Mouse (Mus musculus): Measurements from ENCODE around the gene Rpa1. TPM values are rescaled to one million over a fixed set of nuclear protein-coding genes. Genes with fewer than 3 reads are reported as not detected.
A peak's percentile ranks its signal among the peaks of the same experiment; 100 is the strongest.

The Rpa1 gene
- total and polyA plus RNA-seq, 2 experiments, result 10.5 to 21.4 TPM

GRCm38 (mm10) chr11:75319246-75319645, 28.9 kb downstream of the Rpa1 start:
- H3K79me2 ChIP-seq (ENCODE audit: control insufficient read depth, insufficient read depth, low read length), result 0 out of 2 replicates have a peak, but pooled peaks cover 3% of the 10 kb centered on the region
- peaks cover 11% of the 10 kb centered on the region; the same call in 1 of the 2 replicates for H3K36me3 ChIP-seq (ENCODE audit: control insufficient read depth, insufficient read depth, low read length)
- peaks cover 8% of the 10 kb centered on the region; the same call in 1 of the 2 replicates for H3K4me1 ChIP-seq (ENCODE audit: control insufficient read depth, insufficient read depth, low read length)
- H3K27ac ChIP-seq (replicated peaks; ENCODE audit: insufficient read depth, low read depth, low read length), result no peak overlapping the region
- DNase-seq (ENCODE audit: extremely low read depth, low read depth, low spot score), result no peak
- WGBS, result 52% methylated on average over 5 of the region's 5 CpGs
- H3K27me3 ChIP-seq (ENCODE audit: control insufficient read depth, insufficient read depth, low read length), result no peaks in the 10 kb centered on the region
- no peak overlapping the region for H3K9ac ChIP-seq (ENCODE audit: low read depth, low read length)
- no peak overlapping the region for H3K4me3 ChIP-seq (ENCODE audit: insufficient read depth, low read depth, low read length)
- TF ChIP-seq CTCF (IDR thresholded peaks at IDR 0.05; ENCODE audit: low read depth, low read length) (no peak), POLR2A (IDR thresholded peaks at IDR 0.05; ENCODE audit: extremely low read depth, insufficient read depth, low read length) (no peak)

- Histone ChIP-seq H3K27ac (replicated peaks; ENCODE audit: insufficient read depth, low read depth, low read length) (no peak overlapping the region), H3K36me3 (ENCODE audit: control insufficient read depth, insufficient read depth, low read length) (peaks cover 18% of the 10 kb centered on the region), H3K4me3 (ENCODE audit: insufficient read depth, low read depth, low read length) (no peak overlapping the region), H3K9ac (ENCODE audit: low read depth, low read length) (no peak overlapping the region), H3K4me1 (ENCODE audit: control insufficient read depth, insufficient read depth, low read length) (peaks cover 8% of the 10 kb centered on the region; the same call in 1 of the 2 replicates), H3K27me3 (ENCODE audit: control insufficient read depth, insufficient read depth, low read length) (no peaks in the 10 kb centered on the region), H3K79me2 (ENCODE audit: control insufficient read depth, insufficient read depth, low read length) (0 out of 2 replicates have a peak, but pooled peaks cover 2% of the 10 kb centered on the region)
- peak; percentile 35 for DNase-seq (ENCODE audit: extremely low read depth, low read depth, low spot score)
- WGBS, result 36% methylated on average over 14 of the region's 14 CpGs
- TF ChIP-seq POLR2A (IDR thresholded peaks at IDR 0.05; ENCODE audit: extremely low read depth, insufficient read depth, low read length) (no peak), CTCF (IDR thresholded peaks at IDR 0.05; ENCODE audit: low read depth, low read length) (no peak)
Observed at GRCm38 (mm10) chr11:75318351-75319221, 29.5 kb downstream of the Rpa1 start.

GRCm38 (mm10) chr11:75313834-75314233, 34.3 kb downstream of the Rpa1 start:
- no peaks in the 10 kb centered on the region for H3K27me3 ChIP-seq (ENCODE audit: control insufficient read depth, insufficient read depth, low read length)
- no peak overlapping the region for H3K4me3 ChIP-seq (ENCODE audit: insufficient read depth, low read depth, low read length)
- no peak overlapping the region for H3K27ac ChIP-seq (replicated peaks; ENCODE audit: insufficient read depth, low read depth, low read length)
- H3K4me1 ChIP-seq (ENCODE audit: control insufficient read depth, insufficient read depth, low read length), result peaks cover 7% of the 10 kb centered on the region; the same call in 1 of the 2 replicates
- WGBS, result 92% methylated on average over 8 of the region's 8 CpGs
- no peak for DNase-seq (ENCODE audit: extremely low read depth, low read depth, low spot score)
- 0 out of 2 replicates have a peak, but pooled peaks cover 2% of the 10 kb centered on the region for H3K79me2 ChIP-seq (ENCODE audit: control insufficient read depth, insufficient read depth, low read length)
- no peak overlapping the region for H3K9ac ChIP-seq (ENCODE audit: low read depth, low read length)
- TF ChIP-seq CTCF (IDR thresholded peaks at IDR 0.05; ENCODE audit: low read depth, low read length) (no peak), POLR2A (IDR thresholded peaks at IDR 0.05; ENCODE audit: extremely low read depth, insufficient read depth, low read length) (no peak)
- H3K36me3 ChIP-seq (ENCODE audit: control insufficient read depth, insufficient read depth, low read length), result peaks cover 44% of the 10 kb centered on the region

GRCm38 (mm10) chr11:75311751-75312150, 36.4 kb downstream of the Rpa1 start:
- H3K36me3 ChIP-seq (ENCODE audit: control insufficient read depth, insufficient read depth, low read length), result peaks cover 43% of the 10 kb centered on the region
- no peaks in the 10 kb centered on the region for H3K79me2 ChIP-seq (ENCODE audit: control insufficient read depth, insufficient read depth, low read length)
- no peak overlapping the region for H3K9ac ChIP-seq (ENCODE audit: low read depth, low read length)
- 94% methylated on average over 6 of the region's 6 CpGs for WGBS
- H3K27ac ChIP-seq (replicated peaks; ENCODE audit: insufficient read depth, low read depth, low read length), result no peak overlapping the region
- H3K27me3 ChIP-seq (ENCODE audit: control insufficient read depth, insufficient read depth, low read length), result no peaks in the 10 kb centered on the region
- DNase-seq (ENCODE audit: extremely low read depth, low read depth, low spot score), result no peak
- no peak for TF ChIP-seq POLR2A (IDR thresholded peaks at IDR 0.05; ENCODE audit: extremely low read depth, insufficient read depth, low read length)
- no peak for TF ChIP-seq CTCF (IDR thresholded peaks at IDR 0.05; ENCODE audit: low read depth, low read length)
- H3K4me1 ChIP-seq (ENCODE audit: control insufficient read depth, insufficient read depth, low read length), result no peaks in the 10 kb centered on the region
- no peak overlapping the region for H3K4me3 ChIP-seq (ENCODE audit: insufficient read depth, low read depth, low read length)

GRCm38 (mm10) chr11:75310813-75311212, 37.3 kb downstream of the Rpa1 start:
- H3K79me2 ChIP-seq (ENCODE audit: control insufficient read depth, insufficient read depth, low read length), result no peaks in the 10 kb centered on the region
- H3K27me3 ChIP-seq (ENCODE audit: control insufficient read depth, insufficient read depth, low read length), result no peaks in the 10 kb centered on the region
- TF ChIP-seq POLR2A (IDR thresholded peaks at IDR 0.05; ENCODE audit: extremely low read depth, insufficient read depth, low read length), result no peak
- TF ChIP-seq CTCF (IDR thresholded peaks at IDR 0.05; ENCODE audit: low read depth, low read length), result no peak
- peaks cover 42% of the 10 kb centered on the region for H3K36me3 ChIP-seq (ENCODE audit: control insufficient read depth, insufficient read depth, low read length)
- no peaks in the 10 kb centered on the region for H3K4me1 ChIP-seq (ENCODE audit: control insufficient read depth, insufficient read depth, low read length)
- no peak overlapping the region for H3K27ac ChIP-seq (replicated peaks; ENCODE audit: insufficient read depth, low read depth, low read length)
- H3K9ac ChIP-seq (ENCODE audit: low read depth, low read length), result no peak overlapping the region
- no peak overlapping the region for H3K4me3 ChIP-seq (ENCODE audit: insufficient read depth, low read depth, low read length)
- 94% methylated on average over 8 of the region's 8 CpGs for WGBS
- DNase-seq (ENCODE audit: extremely low read depth, low read depth, low spot score), result no peak

GRCm38 (mm10) chr11:75308650-75309049, 39.5 kb downstream of the Rpa1 start:
- no peaks in the 10 kb centered on the region for H3K27me3 ChIP-seq (ENCODE audit: control insufficient read depth, insufficient read depth, low read length)
- H3K27ac ChIP-seq (replicated peaks; ENCODE audit: insufficient read depth, low read depth, low read length), result no peak overlapping the region
- no peaks in the 10 kb centered on the region for H3K79me2 ChIP-seq (ENCODE audit: control insufficient read depth, insufficient read depth, low read length)
- no peak for DNase-seq (ENCODE audit: extremely low read depth, low read depth, low spot score)
- 89% methylated on average over 4 of the region's 4 CpGs for WGBS
- no peak overlapping the region for H3K9ac ChIP-seq (ENCODE audit: low read depth, low read length)
- H3K4me1 ChIP-seq (ENCODE audit: control insufficient read depth, insufficient read depth, low read length), result no peaks in the 10 kb centered on the region
- peaks cover 34% of the 10 kb centered on the region for H3K36me3 ChIP-seq (ENCODE audit: control insufficient read depth, insufficient read depth, low read length)
- TF ChIP-seq POLR2A (IDR thresholded peaks at IDR 0.05; ENCODE audit: extremely low read depth, insufficient read depth, low read length) (no peak), CTCF (IDR thresholded peaks at IDR 0.05; ENCODE audit: low read depth, low read length) (no peak)
- H3K4me3 ChIP-seq (ENCODE audit: insufficient read depth, low read depth, low read length), result no peak overlapping the region
